Mouse (Mus musculus) small intestine, adult 2 months (tissue): ENCODE measurements around the gene Tfeb. TPM values are rescaled to one million over a fixed set of nuclear protein-coding genes. Genes with fewer than 3 reads are reported as not detected.
A peak's percentile ranks its signal among the peaks of the same experiment; 100 is the strongest.

Experiments used
- H3K27ac ChIP-seq: fragments of 200-500 bp; 2 replicates; pipeline ENCODE4 v1.5.1; 2012; ENCODE audit warnings: low read depth, low read length, control low read depth, inconsistent platforms; ENCODE audit not compliant: insufficient read depth
- H3K27me3 ChIP-seq: fragments of 200-500 bp; 2 replicates; pipeline ENCODE4 v1.6.1; 2012; ENCODE audit warnings: mild to moderate bottlenecking, moderate library complexity, low read length, inconsistent platforms; ENCODE audit not compliant: control insufficient read depth, insufficient read depth
- H3K36me3 ChIP-seq: fragments of 200-500 bp; 2 replicates; pipeline ENCODE4 v1.6.1; 2012; ENCODE audit warnings: mild to moderate bottlenecking, low read length, control low read depth, inconsistent platforms; ENCODE audit not compliant: control insufficient read depth, insufficient read depth
- H3K4me1 ChIP-seq: fragments of 200-500 bp; 2 replicates; pipeline ENCODE4 v1.6.1; 2012; ENCODE audit warnings: low read length, inconsistent platforms, mixed read lengths; ENCODE audit not compliant: control insufficient read depth, insufficient read depth, insufficient read length
- H3K4me3 ChIP-seq: fragments of 200-500 bp; 2 replicates; pipeline ENCODE4 v1.5.1; 2012; ENCODE audit warnings: low read depth, mild to moderate bottlenecking, control low read depth, inconsistent platforms, low read length, moderate library complexity
- CTCF ChIP-seq: fragments of 200-500 bp; IDR thresholded peaks from 2 replicates; pipeline ENCODE4 v1.5.1; 2012; ENCODE audit warnings: low read depth, mild to moderate bottlenecking, control low read depth, inconsistent platforms, low read length, moderate library complexity, mixed read lengths; ENCODE audit not compliant: insufficient replicate concordance, insufficient read length; ENCODE audit errors: extremely low read depth
- POLR2A ChIP-seq: fragments of 200-500 bp; IDR thresholded peaks from 2 replicates; pipeline ENCODE4 v1.6.1; 2012; ENCODE audit warnings: low read depth, mild to moderate bottlenecking, control low read depth, inconsistent platforms, low read length, moderate library complexity
- WGBS: fragments of 180-500 bp; shearing (Covaris S2); methylation state at CpG from one replicate; pipeline ENCODE4 v1.1.7; 2018; 5-methylcytosine and 5-hydroxymethylcytosine counted together
- polyA plus RNA-seq: library from polyadenylated mRNA; depleted of rRNA; stranded (reverse); fragments of >200 nt; gene quantifications from 2 replicates; pipeline ENCODE4 v1.2.3, GENCODE M21; 2012

Tfeb gene
- polyA plus RNA-seq, 1 experiment, result 60.3 TPM

- no peak overlapping the region for H3K4me3 ChIP-seq
- TF ChIP-seq POLR2A (no peak), CTCF (no peak)
- no peaks in the 10 kb centered on the region for H3K27me3 ChIP-seq
- H3K36me3 ChIP-seq, result no peaks in the 10 kb centered on the region
- no peak overlapping the region for H3K27ac ChIP-seq
- H3K4me1 ChIP-seq, result no peaks in the 10 kb centered on the region
- WGBS, result 57% methylated on average over 10 of the region's 10 CpGs
These were observed 78.6 kb downstream of the Tfeb start for GRCm38 (mm10) chr17:47815446-47815845.

DNA sequence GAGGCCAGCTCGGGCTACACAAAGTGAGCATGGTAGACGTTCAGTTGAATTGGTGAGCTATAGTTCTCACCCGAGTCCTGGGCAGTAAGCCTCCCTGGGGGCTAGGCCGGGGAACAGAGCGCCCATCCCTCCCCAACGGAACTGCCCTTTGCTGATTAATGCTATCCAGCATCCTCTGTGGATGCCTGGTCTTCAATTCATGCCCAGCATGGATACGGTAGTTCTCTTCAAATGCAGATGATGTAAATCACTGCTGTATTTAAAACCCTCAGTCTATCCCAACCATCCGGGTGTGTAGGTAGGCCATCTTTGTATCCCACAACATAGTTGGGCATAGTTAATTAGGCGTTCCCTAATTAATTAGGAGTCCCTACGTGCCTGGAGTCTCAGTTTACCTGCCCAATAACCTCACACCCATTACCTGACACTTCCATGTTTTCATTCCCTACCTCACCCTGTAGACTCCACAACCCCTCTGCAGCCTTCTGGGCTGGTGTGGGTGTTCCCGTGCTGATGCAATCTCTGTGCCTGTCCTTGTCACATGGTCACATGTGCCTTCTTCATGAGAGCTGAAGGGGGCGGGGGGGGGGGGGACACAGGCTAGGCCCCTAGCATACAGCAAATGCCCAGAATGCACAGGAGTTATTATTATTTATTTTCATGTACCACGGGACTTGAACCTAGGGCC lies 81.4 kb downstream of the Tfeb start:
- Histone ChIP-seq H3K4me3 (no peak overlapping the region), H3K4me1 (no peaks in the 10 kb centered on the region), H3K27me3 (no peaks in the 10 kb centered on the region), H3K36me3 (no peaks in the 10 kb centered on the region), H3K27ac (no peak overlapping the region)
- 90% methylated on average over 13 of the region's 13 CpGs for WGBS
- no peak for TF ChIP-seq CTCF

- Histone ChIP-seq H3K27me3 (no peaks in the 10 kb centered on the region), H3K4me3 (no peak overlapping the region), H3K4me1 (no peaks in the 10 kb centered on the region), H3K36me3 (no peaks in the 10 kb centered on the region), H3K27ac (no peak overlapping the region)
- WGBS, result 88% methylated on average over 8 of the region's 8 CpGs
- no peak for TF ChIP-seq CTCF
- TF ChIP-seq POLR2A, result no peak
These were observed 84.5 kb downstream of the Tfeb start for GRCm38 (mm10) chr17:47821339-47821738.

DNA sequence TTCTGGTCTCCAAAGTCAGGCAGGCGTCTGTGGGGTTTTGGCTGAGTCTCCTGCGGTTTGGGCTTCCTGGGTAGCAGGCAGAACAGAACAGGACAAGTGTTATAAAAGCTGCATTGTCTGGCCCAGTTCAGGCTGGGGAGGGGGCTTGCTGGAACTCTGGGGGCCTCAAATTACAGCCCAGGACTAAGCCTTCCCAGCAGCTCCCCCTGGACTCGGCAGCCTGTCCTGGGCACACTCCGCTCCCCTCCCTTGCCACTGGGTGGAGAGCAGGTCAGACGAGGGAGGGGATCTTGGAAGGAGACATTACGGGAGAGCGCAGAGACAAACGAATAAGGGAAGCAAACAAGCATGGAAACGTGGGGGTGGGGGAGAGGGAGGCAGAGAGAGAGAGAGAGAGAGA lies 94.3 kb downstream of the Tfeb start:
- peaks cover 7% of the 10 kb centered on the region for H3K4me1 ChIP-seq
- no peak for TF ChIP-seq POLR2A
- TF ChIP-seq CTCF, result no peak
- peaks cover 25% of the 10 kb centered on the region for H3K27me3 ChIP-seq
- no peak overlapping the region for H3K27ac ChIP-seq
- no peak overlapping the region for H3K4me3 ChIP-seq
- 54% methylated on average over 9 of the region's 9 CpGs for WGBS
- H3K36me3 ChIP-seq, result no peaks in the 10 kb centered on the region

GRCm38 (mm10) chr17:47831772-47832171 lies 94.9 kb downstream of the Tfeb start:
- WGBS, result 84% methylated on average over 5 of the region's 5 CpGs
- Histone ChIP-seq H3K36me3 (no peaks in the 10 kb centered on the region), H3K27ac (no peak overlapping the region), H3K4me3 (no peak overlapping the region), H3K27me3 (peaks cover 25% of the 10 kb centered on the region), H3K4me1 (peaks cover 7% of the 10 kb centered on the region)
- TF ChIP-seq POLR2A (no peak), CTCF (no peak)

- Histone ChIP-seq H3K36me3 (no peaks in the 10 kb centered on the region), H3K27me3 (peaks cover 25% of the 10 kb centered on the region), H3K4me3 (peak overlapping the region; percentile 67), H3K4me1 (peaks cover 7% of the 10 kb centered on the region), H3K27ac (no peak overlapping the region)
- WGBS, result 26% methylated on average over 17 of the region's 17 CpGs
- no peak for TF ChIP-seq POLR2A
- no peak for TF ChIP-seq CTCF
These were observed 95.7 kb downstream of the Tfeb start for GRCm38 (mm10) chr17:47832501-47833028.

DNA sequence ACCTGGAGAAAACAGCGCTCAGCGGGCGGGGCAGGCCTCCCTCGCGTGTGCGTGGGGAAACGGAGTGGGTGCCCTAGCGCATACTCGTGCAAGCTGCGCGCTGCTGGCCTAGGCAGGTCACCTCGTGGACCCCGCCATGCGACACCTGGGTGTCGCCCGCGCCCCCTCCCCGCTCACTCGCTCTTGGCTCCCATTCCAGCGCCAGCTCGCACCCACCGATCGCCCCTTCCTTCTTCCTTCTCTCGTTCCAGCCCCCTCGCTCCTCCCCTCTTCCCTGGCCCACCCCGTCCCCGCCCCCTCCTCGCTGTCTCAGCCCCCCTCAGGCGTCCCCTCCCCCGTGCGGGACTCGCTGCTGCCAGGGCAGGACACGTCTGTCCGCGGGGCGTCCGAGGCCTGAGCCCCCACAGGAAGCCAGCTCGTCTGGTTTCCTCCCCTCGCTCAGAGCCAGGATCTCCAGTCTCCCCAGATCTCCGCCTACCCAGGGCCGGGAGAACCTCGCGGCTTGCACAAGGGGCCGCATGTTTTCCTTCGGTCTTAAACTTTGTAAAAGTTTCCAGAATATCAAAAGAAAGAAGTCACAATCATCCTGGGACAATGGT lies 96.3 kb downstream of the Tfeb start:
- Histone ChIP-seq H3K27me3 (peaks cover 25% of the 10 kb centered on the region), H3K27ac (no peak overlapping the region)
- WGBS, result 2% methylated on average over 43 of the region's 45 CpGs

More for the DNA sequence above, 96.3 kb downstream of the Tfeb start:
- Histone ChIP-seq H3K4me1 (peaks cover 7% of the 10 kb centered on the region), H3K4me3 (peak overlapping the region; percentile 67), H3K36me3 (no peaks in the 10 kb centered on the region)
- TF ChIP-seq POLR2A (no peak), CTCF (no peak)
